Mouse (Mus musculus) heart, postnatal 4 days (tissue): ENCODE results near the gene Baz2b. TPM values are rescaled to one million over a fixed set of nuclear protein-coding genes. Genes with fewer than 3 reads are reported as not detected.
A peak's percentile ranks its signal among the peaks of the same experiment; 100 is the strongest.

Experiments used
- DNase-seq: peaks from one replicate; pipeline ENCODE4 v3.0.0; 2021
- total RNA-seq, 2 experiments: library from RNA; stranded (reverse); gene quantifications; 2 replicates each; pipeline ENCODE4 v1.2.3; 2021

The Baz2b gene
- total RNA-seq, 2 experiments from 2014 or later: 65.5 to 68.2 TPM

DNA sequence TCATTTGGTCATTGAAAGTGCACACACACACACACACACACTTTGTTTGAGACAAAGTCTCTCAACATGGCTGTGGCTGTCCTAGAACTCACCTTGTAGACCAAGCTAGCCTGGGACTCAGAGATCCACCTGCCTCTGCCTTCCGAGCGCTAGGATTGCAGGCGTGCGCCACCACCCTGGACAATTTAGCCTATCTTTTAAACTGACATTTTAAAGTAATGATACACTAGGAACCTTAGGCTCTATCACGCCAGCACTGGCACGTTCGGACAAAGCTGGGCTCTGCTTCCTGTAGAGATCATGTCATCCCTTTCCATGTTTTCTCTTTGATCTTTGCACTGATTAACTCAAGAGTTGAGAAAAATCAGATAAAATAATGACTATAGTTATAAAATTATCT, 81.0 kb downstream of the Baz2b start:
- no peak for DNase-seq

DNA sequence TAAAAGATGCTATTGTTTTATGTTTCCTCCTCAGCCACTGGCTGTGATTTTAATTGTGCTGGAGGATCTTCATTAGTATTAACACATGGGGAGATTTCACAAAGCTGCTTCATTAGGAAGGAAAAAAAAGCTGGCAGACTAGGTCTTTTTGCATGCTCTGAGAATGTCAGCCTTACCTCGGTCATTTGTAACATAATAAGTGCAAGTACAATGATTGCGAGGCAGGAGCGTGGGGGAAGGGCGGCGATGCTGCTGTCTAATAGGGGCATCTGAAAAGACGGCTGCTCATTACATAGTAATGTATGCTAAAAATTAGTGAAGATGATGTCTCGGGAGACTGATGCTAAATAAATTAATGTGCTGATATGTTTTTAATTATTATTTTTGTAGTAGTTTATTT, 82.8 kb downstream of the Baz2b start:
- peak; percentile 39 for DNase-seq

DNA sequence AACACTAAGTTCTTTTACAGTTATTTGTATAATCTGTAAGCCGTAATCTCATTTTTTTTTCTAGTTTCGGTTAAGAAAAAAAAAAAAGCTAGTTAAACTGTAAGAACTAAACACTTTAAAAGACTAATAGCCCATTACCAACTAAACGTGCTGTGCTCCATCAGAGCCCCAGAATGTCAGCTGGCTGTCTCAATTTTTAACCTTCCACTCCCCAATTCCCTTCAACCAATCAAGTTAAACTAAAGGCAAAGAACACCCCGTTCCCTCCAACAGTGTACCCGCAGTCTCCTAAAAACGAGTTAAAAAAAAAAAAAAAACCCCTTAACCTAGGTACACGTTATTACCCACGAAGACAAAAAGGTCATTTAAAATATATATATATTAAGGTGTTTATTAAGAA, 83.3 kb downstream of the Baz2b start:
- DNase-seq: no peak

DNA sequence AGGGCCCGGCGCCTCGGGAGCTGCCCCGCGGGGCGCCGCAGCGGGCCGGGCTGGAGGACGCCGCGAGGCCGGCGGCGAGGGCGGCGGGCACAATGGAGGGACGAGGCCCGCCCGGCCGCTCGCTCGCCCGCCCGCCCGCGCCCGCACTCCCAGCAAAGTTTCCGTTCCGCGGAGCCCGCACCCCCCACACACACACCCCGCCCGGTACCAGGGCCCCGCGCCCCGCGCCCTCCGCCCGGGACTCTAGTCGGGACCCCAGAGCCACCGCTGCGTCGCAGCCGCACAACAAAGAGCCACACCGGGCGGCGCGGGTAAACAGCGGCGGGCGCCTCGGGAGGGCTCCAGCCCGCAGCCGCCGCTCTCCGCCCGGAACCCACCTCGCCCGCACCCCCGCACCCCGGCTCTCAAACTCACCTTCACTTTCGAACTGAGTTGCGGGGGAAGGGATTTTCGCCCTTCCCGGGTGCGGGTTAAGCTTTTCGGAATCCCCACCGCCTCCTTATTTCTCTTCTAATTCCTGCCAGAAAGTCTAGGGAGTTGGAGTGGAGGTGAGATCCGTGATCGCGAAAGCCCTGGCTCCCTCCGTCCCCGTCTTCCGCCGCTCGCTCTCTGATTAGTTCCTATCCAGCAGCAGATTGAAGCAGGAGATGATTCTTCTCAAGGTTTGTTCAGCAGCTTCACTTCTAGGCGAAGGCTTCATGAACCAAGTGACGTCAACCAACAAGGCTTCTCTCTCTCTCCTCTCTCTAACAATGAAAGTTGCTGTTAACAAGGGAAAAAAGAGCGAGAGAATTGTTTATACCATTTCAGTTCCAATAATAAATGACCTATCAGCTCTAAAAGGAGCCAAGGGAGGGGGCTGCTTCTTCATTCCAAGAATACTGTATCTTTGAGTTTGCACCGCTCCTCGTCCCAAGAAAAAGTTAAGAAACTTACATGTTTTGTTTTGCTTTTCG, 84.3 kb downstream of the Baz2b start:
- DNase-seq: peak; percentile 64

DNA sequence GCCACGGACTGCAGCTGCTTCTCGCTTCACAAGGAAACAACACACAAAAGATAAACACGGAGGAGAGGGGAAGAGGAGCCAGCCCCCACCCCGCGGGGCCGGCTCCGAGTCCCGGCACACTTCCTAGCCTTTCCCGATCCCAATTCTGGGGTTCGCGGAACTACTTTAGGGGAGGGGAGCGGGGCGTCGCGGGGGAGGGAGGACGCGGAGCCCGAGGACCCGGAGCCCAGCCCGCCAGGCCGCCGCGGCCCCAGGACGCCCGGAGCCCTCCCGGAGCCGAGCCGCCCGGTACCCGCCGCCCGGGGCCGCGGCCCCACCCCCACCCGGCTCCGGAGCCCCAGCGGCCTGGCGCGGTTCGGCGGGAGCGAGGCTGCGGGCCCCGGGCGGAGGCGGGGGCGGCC, 85.0 kb downstream of the Baz2b start:
- peak; percentile 70 for DNase-seq

DNA sequence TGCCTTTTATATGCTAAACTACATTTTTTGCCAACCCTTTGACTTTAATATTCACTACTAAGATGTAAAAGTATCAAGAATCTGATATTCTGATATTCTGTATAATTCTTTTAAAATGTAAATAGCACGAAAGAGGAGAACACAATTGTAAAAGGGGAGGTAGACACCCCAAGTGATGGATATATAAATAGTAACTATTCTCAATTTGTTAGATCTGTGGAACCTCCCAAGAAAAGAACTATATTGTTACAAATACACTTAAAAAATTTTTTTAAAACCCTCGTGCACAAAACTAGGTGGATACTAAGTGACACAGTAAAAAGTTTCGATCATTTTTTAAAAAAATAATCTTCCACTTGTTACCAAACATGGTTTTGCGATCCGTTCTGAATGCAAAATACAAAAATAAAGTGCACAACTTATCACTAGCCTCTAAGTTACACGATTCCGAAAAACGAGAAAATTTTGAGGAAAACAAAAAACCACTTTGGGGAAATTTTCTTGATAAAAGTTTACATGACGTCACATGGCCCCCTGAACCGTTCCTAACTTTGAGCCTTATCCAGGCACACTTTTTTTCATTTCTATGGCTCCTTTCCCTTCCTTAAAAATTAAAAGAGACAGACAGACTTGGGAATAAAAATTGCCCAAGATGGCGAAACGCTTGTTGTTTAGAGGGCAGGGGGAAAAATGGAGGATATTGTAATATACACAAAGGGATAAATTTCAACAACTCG, 85.6 kb downstream of the Baz2b start:
- no peak for DNase-seq

DNA sequence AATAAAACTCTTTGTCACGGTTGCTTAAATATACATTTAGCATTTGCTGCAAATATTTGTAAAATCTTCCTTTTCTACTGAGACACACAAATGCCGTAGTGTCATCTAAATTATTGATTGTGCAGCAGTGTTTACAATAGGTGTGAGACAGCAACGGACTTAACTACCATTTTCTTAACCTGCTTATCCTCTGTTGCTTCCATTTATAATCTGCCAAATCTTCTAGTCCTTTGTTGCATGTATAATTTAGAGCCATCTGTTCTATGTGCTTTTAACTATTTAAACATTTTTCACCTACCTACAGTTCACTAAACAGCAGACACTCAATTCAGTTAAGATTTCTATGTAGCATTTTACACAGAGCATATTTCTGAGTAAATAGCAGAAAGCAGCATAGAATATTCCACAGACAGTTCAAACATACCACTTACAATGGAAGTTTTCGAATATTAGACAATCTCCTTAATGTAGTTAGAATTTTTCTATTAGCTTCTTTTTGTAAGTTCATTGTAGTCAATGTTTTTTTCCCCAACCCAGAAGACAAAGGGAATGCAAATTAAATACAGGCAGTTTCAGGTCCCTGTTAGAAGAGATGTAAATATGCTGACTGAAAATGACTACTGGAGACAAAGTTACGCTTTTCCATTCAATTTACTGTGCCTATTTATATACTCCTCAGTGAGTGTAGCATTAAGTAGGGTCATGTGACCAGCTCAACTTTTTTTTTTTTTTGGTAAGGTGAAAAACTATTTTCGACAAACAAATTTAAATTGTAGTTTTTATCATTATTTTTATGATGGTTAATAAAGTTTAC, 86.4 kb downstream of the Baz2b start:
- DNase-seq: no peak

DNA sequence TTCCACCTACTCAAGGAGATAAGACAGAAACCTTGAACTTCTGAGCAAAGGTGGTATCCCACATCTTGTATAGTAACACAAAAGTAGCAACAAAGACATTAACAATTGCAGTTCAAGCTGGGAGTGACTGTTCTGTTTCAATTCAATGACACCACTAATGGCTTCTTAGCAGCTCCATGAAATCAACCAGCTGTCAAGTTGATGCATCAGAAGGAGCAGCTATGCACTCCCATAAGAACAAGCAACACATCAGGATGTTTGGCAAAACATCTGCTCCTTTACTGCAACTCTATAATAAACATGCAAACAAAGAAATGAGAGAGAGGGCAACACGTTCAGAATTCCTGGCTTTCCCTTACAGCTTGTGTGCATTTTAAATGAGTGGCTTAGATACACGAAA, 87.5 kb downstream of the Baz2b start:
- DNase-seq: no peak

DNA sequence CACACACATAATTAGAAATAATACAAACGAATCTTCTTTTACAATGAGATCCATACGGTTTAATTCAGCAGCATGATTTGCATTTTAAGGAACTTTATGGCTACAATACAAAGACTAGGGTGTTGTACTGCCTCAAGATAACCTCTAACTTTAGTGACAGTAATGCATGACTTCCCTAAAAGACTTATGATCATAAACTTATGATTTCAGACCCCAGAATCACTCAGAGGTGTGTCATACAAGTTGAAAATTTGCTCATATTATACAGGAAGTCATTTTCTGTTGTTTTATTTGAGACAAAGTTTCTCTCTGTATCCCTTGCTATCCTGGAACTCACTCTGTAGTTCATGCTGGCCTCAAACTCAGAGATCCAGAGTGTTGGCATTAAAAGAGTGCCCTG, 89.0 kb downstream of the Baz2b start:
- DNase-seq: no peak

DNA sequence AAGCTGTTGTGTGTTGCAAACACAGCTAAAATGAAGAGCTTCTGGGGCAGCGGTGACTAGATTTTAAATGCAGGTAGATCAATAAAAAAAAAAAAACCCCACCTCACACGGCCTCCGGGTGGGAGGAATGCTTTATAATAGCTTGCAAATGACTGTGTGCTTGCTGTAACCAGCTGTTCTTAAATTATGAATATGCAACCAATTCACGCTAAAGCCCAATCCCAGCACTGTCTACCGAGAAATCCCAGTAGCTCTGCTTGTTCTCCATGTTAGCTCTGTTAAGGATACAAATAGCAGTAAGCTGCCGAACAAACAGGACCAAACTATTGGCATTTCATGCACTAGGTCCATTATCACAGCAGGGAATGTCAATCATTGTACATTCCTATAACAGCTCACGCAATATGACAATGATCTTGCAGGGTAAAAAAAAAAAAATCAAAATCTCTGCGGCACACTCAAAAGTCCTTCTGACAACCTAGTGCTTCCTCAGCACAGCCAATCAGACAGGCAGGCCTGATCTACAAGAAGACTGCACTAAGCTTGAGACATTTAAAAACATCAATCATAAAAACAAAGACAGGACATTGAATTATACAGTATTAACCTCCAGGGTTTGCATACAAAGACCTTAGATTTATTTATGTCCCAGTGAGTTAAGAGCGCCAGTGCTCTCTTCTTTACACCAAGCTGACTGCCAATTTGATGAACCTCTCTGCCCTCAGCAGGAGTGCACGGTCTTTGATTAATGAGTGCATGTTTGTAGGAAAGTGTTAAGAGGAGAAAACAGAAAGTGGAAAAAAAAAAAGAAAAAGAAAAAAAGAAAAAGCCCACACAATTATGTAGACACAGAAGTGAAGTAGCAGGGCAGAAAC, 90.7 kb downstream of the Baz2b start:
- no peak for DNase-seq

DNA sequence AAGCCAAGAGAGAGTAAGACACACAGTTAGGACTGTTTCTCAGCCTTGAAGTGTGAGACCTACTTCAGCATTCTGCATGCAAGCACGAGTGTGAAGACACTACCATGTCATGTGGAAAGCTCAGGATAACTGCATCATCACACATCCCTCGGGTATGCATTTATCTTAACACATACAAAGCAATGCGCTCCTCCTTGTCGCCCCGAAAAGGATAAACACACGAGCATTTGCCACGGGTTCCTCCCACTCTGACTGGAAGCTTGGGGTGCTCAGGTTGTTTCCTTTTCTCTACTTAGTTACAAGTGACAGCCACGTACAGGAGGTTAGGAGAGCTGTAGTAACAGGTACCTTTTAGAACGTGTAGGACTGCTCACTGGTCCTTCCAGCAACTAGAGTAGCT, 91.8 kb downstream of the Baz2b start:
- DNase-seq: no peak

DNA sequence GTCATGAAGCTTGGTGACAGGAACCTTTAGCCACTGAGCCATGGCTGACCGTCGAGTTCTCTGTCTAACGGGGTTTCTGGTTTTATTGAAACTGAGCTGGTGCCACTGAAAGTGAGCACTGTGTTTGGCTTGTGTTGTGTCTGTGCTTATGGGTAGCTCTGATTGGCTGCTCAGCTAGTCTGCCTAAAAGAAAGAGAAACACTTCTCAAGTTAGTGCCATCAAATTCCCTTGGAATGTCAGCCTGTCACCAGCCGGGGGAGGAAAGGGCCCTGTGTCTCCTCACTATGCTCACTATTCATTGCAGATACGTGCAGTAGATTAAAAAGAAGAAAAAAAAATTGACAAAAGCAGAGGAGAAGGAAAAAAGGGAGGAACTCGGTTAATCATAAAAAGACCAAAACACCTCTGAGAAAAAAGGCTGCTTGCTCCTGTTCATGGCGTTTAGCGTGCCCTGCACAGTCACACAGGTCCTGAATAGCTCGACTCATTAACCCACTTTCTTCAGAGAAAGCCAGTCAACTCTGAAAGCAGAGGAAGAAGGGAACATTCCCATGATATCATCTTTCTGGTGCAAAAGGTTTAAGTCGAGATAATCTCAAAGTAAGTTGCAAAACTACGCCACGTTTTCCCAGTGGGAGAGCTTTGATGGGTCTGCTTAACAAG, 93.6 kb downstream of the Baz2b start:
- no peak for DNase-seq

DNA sequence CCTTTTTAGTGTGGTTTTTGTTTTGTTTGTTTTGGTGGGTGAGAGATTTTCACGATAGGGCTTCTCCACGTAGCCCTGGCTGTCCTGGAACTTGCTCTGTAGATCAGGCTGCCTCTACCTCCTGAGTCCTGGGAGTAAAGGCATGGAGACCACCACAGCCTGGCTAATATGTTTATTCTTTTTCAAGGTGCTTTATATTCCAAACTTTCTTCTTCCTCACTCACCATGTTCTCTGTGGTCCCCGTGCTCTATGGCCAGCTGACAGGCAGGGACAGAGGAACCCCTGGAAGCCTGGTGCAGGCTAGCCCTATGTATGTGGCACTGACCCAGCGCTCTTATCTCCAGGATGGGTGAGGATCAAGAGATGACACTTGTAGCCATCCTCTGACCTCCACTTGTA, 94.7 kb downstream of the Baz2b start:
- DNase-seq: no peak

DNA sequence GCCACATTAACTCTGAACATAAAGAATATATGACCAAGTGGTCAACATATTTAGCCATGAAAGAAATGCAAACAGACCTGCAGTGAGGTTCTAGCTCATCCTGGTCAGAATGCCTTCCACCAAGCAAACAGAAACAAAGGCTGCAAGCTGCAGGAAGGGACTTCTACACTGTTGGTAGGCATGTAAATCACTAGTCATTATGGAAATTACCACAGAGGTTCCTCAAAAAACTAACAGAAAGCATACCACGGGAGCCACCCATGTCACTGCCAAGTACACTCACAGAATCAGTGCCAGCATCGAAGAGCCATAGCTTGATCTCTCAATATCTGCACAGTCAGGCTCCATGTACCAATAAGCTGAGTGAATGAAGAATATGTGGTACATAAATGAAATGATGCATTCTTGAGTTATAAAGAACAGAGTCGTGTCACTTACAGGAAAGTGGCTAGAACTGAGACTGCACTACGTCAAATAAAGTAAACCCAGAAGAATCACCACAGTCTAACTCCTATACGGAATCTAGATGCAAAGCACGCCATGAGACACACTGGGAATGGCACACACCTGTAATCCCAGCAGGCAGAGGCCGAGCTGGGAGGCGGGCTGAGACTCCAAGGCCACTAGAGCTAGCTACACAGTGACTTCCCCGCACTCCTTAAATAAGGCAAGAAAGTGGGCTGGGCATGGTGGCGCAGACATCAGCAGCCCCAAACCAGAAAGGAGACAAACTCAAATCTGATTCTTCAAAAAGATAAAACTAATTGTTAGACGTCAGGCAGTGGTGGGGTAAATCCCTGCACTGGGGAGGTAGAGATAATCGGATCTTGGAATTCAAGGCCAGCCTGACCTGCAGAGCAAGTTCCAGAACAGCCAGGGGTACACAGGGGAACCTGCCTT, 95.7 kb downstream of the Baz2b start:
- no peak for DNase-seq

DNA sequence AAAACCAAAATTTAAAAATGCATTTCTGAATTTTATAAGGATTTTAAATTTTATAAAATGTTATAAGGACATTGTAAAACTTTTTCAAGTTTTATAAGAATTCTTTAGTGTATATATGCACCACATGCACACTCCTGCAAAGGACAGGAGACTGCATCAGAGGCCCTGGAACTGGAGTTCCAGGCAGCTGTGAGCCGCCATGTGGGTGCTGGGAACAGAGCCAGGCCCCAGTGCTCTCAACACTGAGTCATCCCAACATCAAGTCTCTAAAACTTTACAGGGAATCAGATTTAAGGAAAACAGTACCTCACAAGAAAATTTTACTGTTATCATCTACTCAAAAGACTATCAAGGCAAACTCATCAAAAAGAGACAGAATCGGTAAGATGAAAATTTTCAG, 97.5 kb downstream of the Baz2b start:
- DNase-seq: no peak

DNA sequence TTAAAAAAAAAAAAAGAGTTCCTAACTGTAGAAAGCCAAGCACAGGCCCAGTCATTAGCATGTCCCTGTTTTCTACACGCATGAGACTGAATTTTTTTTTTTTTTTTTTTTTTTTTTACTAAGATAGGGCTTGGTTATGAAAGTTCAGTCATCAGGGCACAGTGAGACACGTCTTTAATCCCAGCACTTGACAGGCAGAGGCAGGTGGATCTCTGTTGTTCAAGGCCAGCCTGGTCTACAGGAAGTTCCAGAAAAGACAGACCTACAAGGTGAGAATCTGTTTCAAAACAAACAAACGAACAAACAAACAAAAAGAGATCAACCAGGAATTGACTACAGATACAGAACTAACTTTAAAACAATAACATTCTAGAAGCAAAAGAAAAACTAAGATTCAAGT, 100.6 kb downstream of the Baz2b start:
- no peak for DNase-seq

DNA sequence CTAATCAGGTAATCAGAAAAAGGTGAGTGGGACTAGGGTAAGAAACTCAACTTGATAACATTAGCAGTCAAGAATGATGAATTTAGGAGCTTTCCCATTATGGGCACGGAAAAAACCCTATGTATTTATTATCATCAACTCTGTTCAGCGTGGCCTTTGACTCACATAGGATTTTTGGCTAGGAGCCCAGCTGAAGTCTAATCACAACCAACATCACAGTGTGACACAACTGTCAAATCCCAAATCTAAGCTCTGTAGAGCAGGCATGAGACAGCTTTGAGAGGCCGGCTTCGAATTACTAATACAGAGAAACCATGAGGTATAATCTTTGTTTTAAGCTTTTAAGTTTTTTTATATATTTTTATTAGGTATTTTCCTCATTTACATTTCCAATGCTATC, 113.0 kb downstream of the Baz2b start:
- no peak for DNase-seq

DNA sequence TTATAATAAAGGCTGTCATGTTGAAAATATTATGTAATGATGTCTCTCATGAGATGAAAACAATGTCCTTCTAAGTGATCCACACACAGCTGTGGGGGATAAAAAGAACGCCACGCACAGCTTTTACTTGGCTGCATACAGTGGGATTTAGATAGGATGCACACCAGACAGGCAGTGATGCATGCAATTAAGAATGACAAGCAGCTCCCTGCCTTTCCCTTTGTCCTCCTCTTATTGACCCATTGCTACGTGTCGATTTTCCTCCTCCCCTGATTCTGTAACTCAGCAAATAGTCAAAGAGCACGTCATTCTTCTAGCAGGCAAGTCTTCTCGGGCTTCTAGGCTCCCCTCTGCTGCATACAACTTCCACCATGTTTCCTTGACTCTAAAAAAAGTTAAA, 119.4 kb downstream of the Baz2b start:
- DNase-seq: no peak

DNA sequence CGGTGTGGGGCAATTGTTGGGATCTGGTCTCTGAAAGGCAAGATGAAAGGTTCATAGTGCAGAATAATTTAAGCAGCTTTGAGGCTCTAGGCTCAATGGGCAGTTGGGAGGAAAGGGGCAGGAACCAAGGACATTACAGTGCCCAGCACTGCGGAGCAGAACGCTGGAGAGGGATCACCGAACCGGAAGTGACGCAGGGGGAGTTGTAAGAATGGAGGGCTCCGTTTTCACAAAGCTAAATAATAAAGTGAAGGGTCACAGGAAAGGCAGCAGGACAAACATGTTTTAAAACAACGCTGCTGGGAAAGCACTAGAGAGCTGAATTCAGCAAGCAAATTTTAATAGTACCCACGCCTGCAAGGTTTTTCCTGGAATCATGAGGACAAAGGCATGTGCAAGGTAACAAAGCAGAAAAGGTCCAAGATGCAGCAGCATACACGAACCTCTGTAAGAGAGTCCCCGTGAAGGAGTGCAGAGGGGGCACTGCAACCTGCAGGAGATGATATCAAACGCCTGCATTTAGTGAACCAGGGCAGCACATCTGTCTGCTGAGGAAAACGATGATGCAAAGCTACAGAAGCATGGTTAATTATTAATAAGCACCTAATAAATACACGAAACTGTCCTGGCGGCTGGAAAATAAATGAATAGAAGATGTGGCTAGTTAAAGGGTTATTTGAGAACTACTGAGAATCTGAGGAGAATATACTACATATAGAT, 120.0 kb downstream of the Baz2b start:
- no peak for DNase-seq
